ENCODE assay signal across 8 mouse cellular contexts in genomic region chr5:74277712-74278111, GRCm38 (mm10).
DNase-seq lines count a peak whose midpoint lies in the region; ATAC-seq and TF ChIP-seq lines count a peak whose summit lies in the region.

No protein-coding gene starts in this region.

- intact Hi-C loops in gastrocnemius, adult 2 months (cut with DNase I), result loop anchor here (1.0 to 5.0 kb wide), 7 partner anchors 80 to 590 kb away; partner anchors contain the start of genes Rasl11b and Usp46

- H3K27ac ChIP-seq in gastrocnemius, adult 2 months, result no peak overlapping the region
- H3K27ac ChIP-seq in hindbrain, embryonic 16.5 days (ENCODE audit: low read depth, low read length), result no peak overlapping the region

- no peak overlapping the region for H3K4me3 ChIP-seq in gastrocnemius, adult 2 months
- H3K4me3 ChIP-seq in hindbrain, embryonic 16.5 days (ENCODE audit: low read length), result no peak overlapping the region

- no peak overlapping the region for H3K4me2 ChIP-seq in hindbrain, embryonic 16.5 days (ENCODE audit: low read length)

- peak; percentile 94 for TF ChIP-seq CTCF in gastrocnemius, adult 2 months (IDR thresholded peaks at IDR 0.05)

- H3K4me1 ChIP-seq in hindbrain, embryonic 16.5 days (ENCODE audit: control insufficient read depth, insufficient read depth, low read depth, low read length), result peaks cover 5% of the 10 kb centered on the region; the same call in 1 of the 2 replicates

- DNase-seq in T-cell, adult 2 months (ENCODE audit: low spot score), result peak; percentile 71
- peak; percentile 94 to 95 for DNase-seq in cerebellum, postnatal 25 days
- DNase-seq in gastrocnemius, adult 2 months, result peak; percentile 89
- peak; percentile 88 for DNase-seq in left cerebral cortex, adult 11 months (ENCODE audit: low spot score)
- DNase-seq in right cerebral cortex, postnatal 25 days, result peak; percentile 82
- DNase-seq in urinary bladder, postnatal 36 days (ENCODE audit: low spot score in 2 of 2), result peak; percentile 81 to 87

- H3K9me3 ChIP-seq in hindbrain, embryonic 16.5 days (ENCODE audit: control insufficient read depth, low read length), result no peaks in the 10 kb centered on the region

- H3K36me3 ChIP-seq in hindbrain, embryonic 16.5 days (ENCODE audit: control insufficient read depth, insufficient read depth, low read length), result no peaks in the 10 kb centered on the region

- no peaks in the 10 kb centered on the region for H3K27me3 ChIP-seq in hindbrain, embryonic 16.5 days (replicated peaks; ENCODE audit: control insufficient read depth, insufficient read depth, low read length)

- H3K9ac ChIP-seq in hindbrain, embryonic 16.5 days (ENCODE audit: low read depth, low read length), result no peak overlapping the region

- peak; percentile 85 for ATAC-seq in hindbrain, embryonic 16.5 days
- peak; percentile 98 for ATAC-seq in megakaryocyte progenitor cell, adult 5-6 weeks (replicated peaks; ENCODE audit: poor library complexity)

- 2% methylated on average over 3 of the region's 3 CpGs for WGBS in hindbrain, embryonic 16.5 days
